Mouse (Mus musculus) fat pad, adult 2 months (tissue): Measurements from ENCODE around the gene Agt.
A peak's percentile ranks its signal among the peaks of the same experiment; 100 is the strongest.

ENCODE experiments used
- DNase-seq: peaks from one replicate; pipeline ENCODE4 v3.0.0-alpha.2; 2011; ENCODE audit warnings: low read depth, low spot score; ENCODE audit errors: extremely low read depth

Gene Agt

DNA sequence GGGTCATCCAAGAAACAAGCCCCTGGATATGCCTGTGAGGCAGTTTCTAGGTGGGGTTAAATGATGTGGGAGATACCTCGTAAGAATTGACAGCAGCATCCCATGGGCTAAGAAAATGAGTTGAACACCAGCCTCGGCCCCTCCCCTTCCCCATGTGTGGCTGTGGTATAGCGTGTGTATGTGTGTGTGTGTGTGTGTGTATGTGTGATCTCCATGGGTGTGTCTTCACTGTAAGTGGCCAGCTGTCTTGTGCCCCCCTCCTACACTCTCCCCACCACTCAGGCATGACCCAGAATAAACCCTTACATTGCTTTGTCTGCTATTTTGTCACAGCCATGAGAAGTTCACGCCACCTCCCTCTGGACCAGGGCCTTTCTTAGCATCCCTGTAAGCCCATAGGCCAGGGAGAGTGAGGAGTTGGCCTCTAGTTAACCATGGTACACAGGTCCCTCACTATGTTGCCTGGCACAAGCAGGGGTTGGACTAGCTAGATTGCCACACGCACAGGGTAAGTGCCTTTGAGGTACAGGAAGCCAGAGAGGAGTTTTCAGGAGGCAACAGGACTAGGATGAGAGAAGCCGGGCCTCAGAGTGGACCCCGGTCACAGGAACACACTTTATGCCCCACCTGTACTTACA, 14.3 kb downstream of the Agt start:
- DNase-seq = no peak

GRCm38 (mm10) chr8:124551011-124551661, 18.4 kb downstream of the Agt start:
- no peak for DNase-seq

DNA sequence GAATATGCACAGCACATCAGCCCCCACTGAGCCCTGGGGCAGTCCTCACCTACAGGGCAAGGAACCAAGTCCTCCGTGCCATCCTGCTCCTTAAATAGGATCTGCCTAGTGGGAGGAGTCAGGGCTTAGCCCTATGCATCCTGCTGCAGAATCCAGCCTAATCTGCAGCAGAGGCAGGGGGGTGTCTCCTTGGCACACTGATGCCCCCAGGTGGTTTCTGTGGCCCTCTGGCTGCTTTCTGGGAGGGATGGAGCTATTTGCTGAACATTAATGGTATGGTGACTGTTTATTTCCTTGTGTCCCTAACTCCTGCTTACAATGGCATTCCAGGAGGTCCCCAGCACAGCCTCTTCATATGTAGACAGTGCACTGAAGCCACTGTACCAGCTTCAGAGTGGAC, 21.3 kb downstream of the Agt start:
- no peak for DNase-seq

DNA sequence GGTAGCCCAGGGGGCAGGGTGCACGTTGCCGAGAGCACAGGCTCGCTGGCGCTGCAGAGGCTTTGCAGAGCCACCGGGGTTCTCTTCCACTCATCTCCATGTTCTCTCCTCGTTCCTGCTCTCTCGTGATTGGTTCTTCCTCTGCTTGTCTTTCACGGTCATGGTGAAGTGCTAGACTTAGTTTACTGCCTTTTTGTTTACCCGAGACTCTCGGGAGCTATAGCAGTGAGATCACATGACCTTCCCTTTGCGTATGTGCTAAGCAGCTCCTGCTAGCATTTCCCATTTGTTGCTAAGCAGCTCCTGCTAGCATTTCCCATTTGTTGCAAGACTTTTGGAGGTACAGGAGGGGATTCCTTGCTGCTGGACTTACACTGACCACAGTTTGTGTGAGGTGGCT, 22.2 kb downstream of the Agt start:
- no peak for DNase-seq

DNA sequence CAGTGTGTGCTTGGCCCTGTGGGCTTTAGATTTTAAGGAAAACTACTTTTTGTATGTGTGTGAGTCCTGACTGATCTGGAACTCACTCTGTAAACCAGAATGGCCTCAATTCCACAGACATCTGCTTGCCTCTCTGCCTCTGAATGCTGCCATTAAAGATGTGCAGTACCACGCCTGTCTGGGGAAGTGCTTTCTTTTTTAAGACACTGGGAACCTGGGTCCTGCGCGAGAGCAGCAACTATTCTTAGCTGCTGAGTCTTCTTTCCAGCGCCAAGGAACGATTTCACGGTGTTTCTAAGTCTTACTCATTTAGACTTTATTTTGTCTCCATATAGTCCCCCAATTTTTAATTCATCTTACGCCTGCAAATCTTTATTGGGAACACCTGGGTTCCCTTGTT, 22.7 kb downstream of the Agt start:
- DNase-seq = no peak

DNA sequence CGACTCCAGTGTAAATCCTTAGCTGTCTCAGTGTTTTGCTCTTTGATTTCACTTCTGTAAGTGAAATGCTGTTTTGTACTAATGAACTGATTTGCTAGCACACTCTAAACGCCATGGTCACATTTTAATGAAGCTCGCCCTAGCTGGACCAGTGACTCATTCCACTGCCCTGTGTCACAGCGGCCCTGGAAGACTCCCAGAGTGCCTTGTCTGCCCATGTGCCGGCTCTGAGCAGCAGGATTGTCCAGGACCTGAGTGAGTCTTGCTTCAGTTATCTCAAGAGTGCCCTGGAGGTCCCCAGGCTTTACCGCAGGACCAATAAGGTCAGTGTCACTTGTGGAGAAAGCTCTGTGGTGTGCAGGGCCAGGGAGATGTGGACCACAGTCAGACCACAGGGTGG, 23.1 kb downstream of the Agt start:
- DNase-seq = no peak

DNA sequence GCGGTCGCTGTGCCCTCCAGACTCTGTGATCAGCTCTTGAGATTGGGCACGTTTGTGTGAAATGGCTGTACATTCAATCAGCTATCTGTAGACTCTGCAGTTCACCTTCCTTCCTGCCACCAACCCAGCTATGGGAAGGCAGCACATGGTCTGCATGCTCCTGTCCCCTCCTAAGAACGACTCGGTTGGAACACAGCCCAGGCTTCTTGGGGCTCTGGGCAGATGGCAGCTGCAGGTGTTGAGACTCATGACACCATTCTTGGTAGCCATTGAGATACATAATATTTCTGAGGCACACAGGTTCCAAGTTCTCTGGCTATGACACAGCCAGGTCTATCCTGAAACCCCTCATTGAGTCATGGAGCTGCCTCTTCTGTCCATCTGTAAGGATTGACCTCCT, 26.2 kb downstream of the Agt start:
- DNase-seq = no peak

- peak; percentile 14 for DNase-seq
These were observed 27.5 kb downstream of the Agt start for GRCm38 (mm10) chr8:124542001-124542400.

- DNase-seq = no peak
These were observed 28.6 kb downstream of the Agt start for GRCm38 (mm10) chr8:124540906-124541305.

DNA sequence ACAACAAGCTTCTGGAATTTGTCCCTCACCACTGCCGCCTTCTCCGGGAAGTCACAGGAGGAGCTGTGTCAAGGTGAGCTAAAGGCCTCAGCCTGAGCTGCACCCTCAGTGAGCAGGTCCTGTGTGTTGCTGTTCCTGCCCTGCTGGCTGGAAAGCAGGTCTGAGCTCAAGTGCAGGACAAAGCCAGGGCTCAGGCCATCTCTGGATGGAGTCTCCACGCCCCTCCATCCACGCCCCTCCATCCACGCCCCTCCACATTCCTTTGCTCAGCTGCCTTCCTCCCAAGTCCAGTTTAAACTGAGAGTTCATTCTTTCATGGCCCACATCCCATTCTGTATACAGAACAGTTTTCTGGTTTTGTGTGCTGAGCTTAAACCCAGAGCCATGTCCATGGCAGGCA, 34.1 kb downstream of the Agt start:
- no peak for DNase-seq

DNA sequence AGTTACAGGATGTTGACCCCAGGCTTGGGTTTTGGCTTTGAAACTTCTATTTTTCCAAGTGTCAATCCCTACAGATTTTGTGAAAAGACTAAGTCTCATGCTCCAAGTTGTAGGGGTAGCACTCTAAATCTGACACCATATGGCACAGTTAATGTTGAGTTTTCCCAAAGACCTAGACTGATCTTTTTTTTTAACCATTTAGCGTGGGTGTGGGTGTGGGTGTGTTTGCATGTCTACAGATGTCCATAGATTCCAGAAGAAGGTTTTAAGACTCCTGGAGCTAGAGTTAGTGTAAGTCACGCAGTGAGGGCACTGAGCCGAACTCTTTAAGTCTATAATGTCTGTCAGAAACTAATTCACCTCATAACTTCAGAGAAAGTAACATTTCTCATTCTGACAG, 36.9 kb downstream of the Agt start:
- no peak for DNase-seq

GRCm38 (mm10) chr8:124530996-124531395, 38.5 kb downstream of the Agt start:
- DNase-seq = no peak

GRCm38 (mm10) chr8:124530556-124530955, 39.0 kb downstream of the Agt start:
- DNase-seq = no peak

- no peak for DNase-seq
These were observed 39.4 kb downstream of the Agt start for GRCm38 (mm10) chr8:124530076-124530475.

DNA sequence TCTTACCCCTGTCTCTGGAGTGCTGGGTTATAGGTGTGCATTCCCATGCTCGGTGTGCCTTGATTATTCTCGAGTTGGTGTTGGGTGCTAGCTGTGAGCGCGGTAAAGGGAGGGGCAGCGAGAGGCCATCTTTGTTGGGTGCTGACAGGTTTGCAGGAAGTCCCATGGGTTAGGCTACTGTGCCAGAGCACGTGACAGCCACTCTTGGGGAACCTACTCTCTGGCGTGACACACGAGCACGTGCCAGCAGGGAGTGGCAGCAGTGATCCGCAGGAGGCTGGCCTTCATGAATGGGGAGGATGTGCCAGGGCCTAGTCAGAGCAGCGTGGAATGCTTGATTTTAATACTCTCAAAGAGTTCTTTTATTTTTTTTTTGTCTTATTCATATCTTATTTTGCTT, 43.2 kb downstream of the Agt start:
- DNase-seq = no peak

GRCm38 (mm10) chr8:124521946-124522345, 47.6 kb downstream of the Agt start:
- no peak for DNase-seq

- peak; percentile 16 for DNase-seq
These were observed 49.0 kb downstream of the Agt start, which contains the start of gene Cog2 for GRCm38 (mm10) chr8:124520249-124521080. TSS of gene Cog2 (plus strand) at chr8:124520767.

- no peak for DNase-seq
These were observed 52.4 kb downstream of the Agt start for GRCm38 (mm10) chr8:124517142-124517541.

DNA sequence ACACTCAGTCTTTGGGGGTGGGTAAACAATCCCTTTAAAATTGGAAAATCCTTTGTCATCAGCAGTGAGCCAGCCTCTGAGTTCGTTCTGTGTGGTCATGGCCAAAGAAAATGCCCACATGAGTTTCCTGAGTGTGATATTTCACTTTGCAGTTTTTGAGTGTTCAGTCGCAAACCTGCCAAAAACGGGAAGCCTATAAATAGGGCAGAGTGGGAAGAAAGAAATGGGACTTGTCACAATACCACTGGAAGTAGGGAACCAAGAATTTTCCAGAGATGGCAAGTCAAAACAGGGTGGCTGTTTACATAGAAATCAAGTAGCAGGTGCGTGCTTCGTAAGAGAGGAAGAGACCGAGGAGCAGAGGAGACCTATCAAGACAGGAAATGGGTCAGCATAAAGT, 53.0 kb downstream of the Agt start:
- DNase-seq = no peak

DNA sequence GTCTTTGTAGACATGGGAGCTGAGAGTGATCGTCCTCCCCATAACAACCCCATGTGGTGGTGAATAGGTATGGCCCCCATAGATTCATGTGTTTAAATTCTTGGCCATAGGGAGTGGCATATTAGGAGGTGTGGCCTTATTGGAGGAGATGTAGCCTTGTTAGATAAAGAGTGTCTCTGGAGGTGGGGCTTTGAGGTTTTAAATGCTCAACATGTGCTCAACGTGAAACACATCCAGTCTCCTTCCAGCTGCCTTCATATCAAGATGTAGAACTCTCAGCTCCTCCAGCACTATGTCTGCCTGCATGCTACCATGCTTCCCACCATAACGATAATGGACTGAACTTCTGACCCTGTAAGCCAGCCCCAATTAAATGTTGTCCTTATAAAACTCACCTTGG, 53.5 kb downstream of the Agt start:
- no peak for DNase-seq

GRCm38 (mm10) chr8:124509156-124509555, 60.4 kb downstream of the Agt start:
- DNase-seq = no peak

DNA sequence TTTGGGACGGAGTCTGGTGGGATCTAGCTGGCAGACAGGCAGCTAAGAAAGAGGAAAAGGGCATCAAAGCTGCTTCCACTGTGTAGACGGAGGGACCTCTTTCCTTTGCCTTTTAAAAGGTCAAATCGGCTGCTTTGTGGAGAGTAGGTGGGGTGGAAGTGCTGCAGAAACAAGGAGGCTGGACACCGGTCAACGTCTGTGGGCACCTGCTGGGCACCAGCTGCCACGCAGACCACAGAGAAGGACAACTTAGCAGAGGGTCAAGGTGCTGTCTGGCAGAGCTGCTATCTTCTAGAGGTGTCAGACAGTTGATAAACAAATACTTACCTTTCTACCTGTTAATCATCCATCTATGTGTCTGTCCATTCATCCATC, 61.2 kb downstream of the Agt start:
- no peak for DNase-seq
